Mouse (Mus musculus) forebrain, embryonic 15.5 days (tissue): ENCODE data around the gene Lyg2. TPM values are rescaled to one million over a fixed set of nuclear protein-coding genes. Genes with fewer than 3 reads are reported as not detected.

Experiments used
- ATAC-seq: fragments of 200-750 bp; cut with Nextera tagmentation; replicated peaks from 2 replicates; pipeline ENCODE4 v1.8.0; 2017; ENCODE audit warnings: mild to moderate bottlenecking, moderate TSS enrichment, moderate library complexity
- H3K27ac ChIP-seq: fragments of 300-500 bp; sonication (generic); replicated peaks from 2 replicates; pipeline ENCODE4 v1.5.1; 2015; ENCODE audit warnings: mild to moderate bottlenecking, inconsistent platforms
- H3K27me3 ChIP-seq: fragments of 300-500 bp; sonication (generic); 2 replicates; pipeline ENCODE4 v1.6.1; 2015; ENCODE audit warnings: inconsistent platforms
- H3K36me3 ChIP-seq: fragments of 300-500 bp; sonication (generic); 2 replicates; pipeline ENCODE4 v1.6.1; 2015; ENCODE audit warnings: mild to moderate bottlenecking, inconsistent platforms
- H3K4me1 ChIP-seq: fragments of 300-500 bp; sonication (generic); 2 replicates; pipeline ENCODE4 v1.6.1; 2015; ENCODE audit warnings: inconsistent platforms
- H3K4me2 ChIP-seq: fragments of 300-500 bp; sonication (generic); replicated peaks from 2 replicates; pipeline ENCODE4 v1.6.1; 2015; ENCODE audit warnings: mild to moderate bottlenecking, inconsistent platforms
- H3K4me3 ChIP-seq: fragments of 300-500 bp; sonication (generic); 2 replicates; pipeline ENCODE4 v1.5.1; 2015; ENCODE audit warnings: mild to moderate bottlenecking, inconsistent platforms
- H3K9ac ChIP-seq: fragments of 300-500 bp; sonication (generic); replicated peaks from 2 replicates; pipeline ENCODE4 v1.6.1; 2015; ENCODE audit warnings: mild to moderate bottlenecking, inconsistent platforms
- H3K9me3 ChIP-seq: fragments of 300-500 bp; sonication (generic); 2 replicates; pipeline ENCODE4 v1.6.1; 2016; ENCODE audit warnings: inconsistent platforms
- WGBS: fragments of 180-500 bp; shearing (Covaris S2); methylation state at CpG from one replicate; pipeline ENCODE4 v1.1.7; 2015; ENCODE audit warnings: mixed read lengths; 5-methylcytosine and 5-hydroxymethylcytosine counted together
- polyA plus RNA-seq: library from polyadenylated mRNA; unstranded; fragments of >200 nt; fragmentation: Nextera tagmentation; extraction: Ambion mirVana; gene quantifications from 2 replicates; pipeline ENCODE4 v1.2.1, GENCODE M21; 2015

The Lyg2 gene
- polyA plus RNA-seq, 1 experiment from 2014 or later: not detected

DNA sequence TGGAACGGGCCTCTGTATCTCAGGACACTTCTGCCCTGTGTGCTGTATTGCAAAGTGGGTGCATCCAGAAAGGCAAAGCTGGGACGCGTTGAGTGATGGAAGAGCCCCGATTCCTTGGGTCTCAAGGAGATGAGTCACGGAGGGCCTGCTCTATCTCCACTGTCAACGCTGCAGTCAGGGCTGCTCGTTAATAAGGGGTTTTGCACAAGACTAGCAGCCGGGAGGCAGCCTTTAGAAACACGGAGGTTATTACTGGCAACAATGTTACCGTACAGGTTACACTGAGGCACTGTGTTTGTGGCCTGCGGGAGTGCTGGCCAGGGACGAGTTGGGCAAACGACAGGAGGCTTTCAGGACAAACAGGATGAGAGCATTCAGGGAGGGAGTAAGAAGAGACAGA lies 1.4 kb upstream of the Lyg2 start:
- Histone ChIP-seq H3K9me3 (no peaks in the 10 kb centered on the region), H3K4me1 (no peaks in the 10 kb centered on the region), H3K4me2 (no peak overlapping the region), H3K9ac (no peak overlapping the region), H3K27ac (no peak overlapping the region), H3K27me3 (no peaks in the 10 kb centered on the region), H3K36me3 (no peaks in the 10 kb centered on the region), H3K4me3 (no peak overlapping the region)
- no peak for ATAC-seq
- 62% methylated on average over 13 of the region's 13 CpGs for WGBS

DNA sequence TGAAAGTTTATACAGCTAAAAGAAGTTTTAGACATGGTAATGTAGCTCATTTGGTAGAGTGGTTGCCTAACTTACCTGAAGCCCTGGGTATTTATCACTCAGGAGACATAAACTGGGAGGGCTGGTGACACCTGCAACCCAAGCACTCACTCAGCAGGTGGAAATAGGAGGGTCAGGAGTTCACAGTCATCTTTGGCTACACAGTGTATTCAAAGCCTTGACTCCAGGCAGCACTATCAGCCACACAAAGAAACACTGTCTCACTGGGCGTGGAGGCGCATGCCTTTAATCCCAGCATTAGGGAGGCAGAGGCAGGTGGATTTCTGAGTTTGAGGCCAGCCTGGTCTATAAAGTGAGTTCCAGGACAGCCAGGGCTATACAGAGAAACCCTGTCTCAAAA lies 3.5 kb downstream of the Lyg2 start:
- Histone ChIP-seq H3K4me2 (no peak overlapping the region), H3K9me3 (no peaks in the 10 kb centered on the region), H3K36me3 (no peaks in the 10 kb centered on the region), H3K4me1 (no peaks in the 10 kb centered on the region), H3K27me3 (no peaks in the 10 kb centered on the region), H3K9ac (no peak overlapping the region), H3K27ac (no peak overlapping the region), H3K4me3 (no peak overlapping the region)
- WGBS: 85% methylated on average over 2 of the region's 2 CpGs
- no peak for ATAC-seq

DNA sequence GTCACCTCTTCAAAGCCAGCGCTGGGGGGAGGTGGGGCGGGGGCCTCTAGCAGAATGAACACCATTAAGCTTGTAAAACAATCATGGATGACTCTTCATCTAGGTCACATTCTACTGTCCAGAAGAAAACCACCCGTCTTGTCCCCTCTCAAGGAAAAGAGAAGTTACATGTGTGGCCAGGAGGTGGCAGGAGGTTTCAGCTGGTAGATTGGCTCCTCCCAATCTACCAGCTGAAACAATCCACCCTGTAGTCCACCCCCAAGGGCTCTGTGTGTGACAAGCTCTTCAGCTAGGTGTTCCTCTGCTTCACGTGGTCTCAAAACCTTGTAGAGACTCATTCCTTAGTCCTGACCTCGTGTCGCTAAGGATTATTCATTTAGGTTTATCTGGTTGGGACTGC lies 13.1 kb downstream of the Lyg2 start:
- no peak for ATAC-seq
- H3K27me3 ChIP-seq: no peaks in the 10 kb centered on the region
- H3K36me3 ChIP-seq: peaks cover 20% of the 10 kb centered on the region
- no peaks in the 10 kb centered on the region for H3K9me3 ChIP-seq
- H3K9ac ChIP-seq: no peak overlapping the region
- no peaks in the 10 kb centered on the region for H3K4me1 ChIP-seq
- no peak overlapping the region for H3K4me3 ChIP-seq
- H3K27ac ChIP-seq: no peak overlapping the region
- no peak overlapping the region for H3K4me2 ChIP-seq
- 43% methylated on average over 6 of the region's 6 CpGs for WGBS

DNA sequence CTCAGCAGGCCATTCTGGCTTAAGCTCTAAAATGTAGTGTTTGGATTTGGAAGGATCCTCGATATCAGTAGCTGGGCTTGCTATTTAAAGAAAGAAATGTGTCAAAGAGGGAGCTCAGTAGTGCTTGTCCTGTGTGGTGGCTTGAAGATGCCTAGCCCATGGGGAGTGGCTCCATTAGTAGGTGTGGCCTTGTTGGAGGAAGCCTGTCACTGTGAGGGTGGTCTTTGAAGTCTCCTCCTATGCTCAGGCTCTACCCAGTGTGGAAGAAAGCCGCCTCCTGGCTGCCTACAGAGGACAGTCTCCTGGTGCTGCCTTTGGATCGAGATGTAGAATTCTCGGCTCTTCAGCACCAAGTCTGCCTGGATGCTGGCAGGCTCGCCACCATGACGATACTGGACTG lies 16.0 kb downstream of the Lyg2 start:
- no peaks in the 10 kb centered on the region for H3K9me3 ChIP-seq
- no peaks in the 10 kb centered on the region for H3K27me3 ChIP-seq
- 58% methylated on average over 6 of the region's 6 CpGs for WGBS
- H3K9ac ChIP-seq: no peak overlapping the region
- no peak for ATAC-seq
- H3K27ac ChIP-seq: no peak overlapping the region
- no peak overlapping the region for H3K4me2 ChIP-seq
- H3K4me3 ChIP-seq: no peak overlapping the region
- H3K4me1 ChIP-seq: no peaks in the 10 kb centered on the region
- peaks cover 41% of the 10 kb centered on the region for H3K36me3 ChIP-seq

DNA sequence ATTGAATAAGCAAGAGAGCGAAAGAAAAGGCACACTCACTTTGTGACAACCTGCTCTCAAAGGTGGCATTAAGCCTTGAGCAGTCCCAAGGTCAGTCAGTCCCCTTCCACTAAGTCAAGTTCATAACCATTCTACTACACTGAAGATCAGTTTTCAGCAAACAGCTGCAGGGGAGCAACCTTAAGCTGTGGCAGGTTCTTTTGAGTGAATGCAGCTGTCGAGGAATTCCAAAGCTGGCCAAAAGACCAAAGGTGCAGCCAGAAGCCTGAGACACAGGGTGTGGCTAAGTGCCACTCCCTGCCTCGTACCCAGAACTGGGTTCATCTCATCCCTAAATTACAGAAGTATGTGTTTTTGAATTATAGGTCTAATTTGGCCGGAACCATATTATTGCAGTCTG lies 16.5 kb downstream of the Lyg2 start:
- no peak for ATAC-seq
- Histone ChIP-seq H3K9ac (no peak overlapping the region), H3K4me2 (no peak overlapping the region), H3K36me3 (peaks cover 44% of the 10 kb centered on the region), H3K27me3 (no peaks in the 10 kb centered on the region), H3K27ac (no peak overlapping the region), H3K9me3 (no peaks in the 10 kb centered on the region), H3K4me1 (no peaks in the 10 kb centered on the region), H3K4me3 (no peak overlapping the region)
- 88% methylated on average over 4 of the region's 4 CpGs for WGBS

DNA sequence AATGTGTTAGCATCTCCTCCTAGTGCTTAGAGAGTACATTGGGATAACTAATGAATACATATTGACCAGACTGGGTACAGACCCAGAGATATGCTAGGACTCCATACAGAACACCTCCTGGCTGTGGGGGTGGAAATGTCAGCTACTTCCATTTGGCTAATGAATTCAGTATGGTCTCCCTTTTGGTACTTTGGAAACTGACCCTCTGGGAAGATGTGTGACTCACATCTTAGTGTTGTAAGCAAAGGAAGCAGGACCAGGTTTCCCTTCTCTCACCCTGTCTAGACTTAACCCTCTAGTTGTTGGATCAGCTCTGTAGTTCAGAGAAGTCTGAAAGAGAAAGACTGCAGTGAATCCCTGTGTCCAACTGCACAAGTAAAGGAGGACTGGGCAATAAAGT lies 21.7 kb downstream of the Lyg2 start:
- no peak overlapping the region for H3K4me2 ChIP-seq
- H3K9ac ChIP-seq: no peak overlapping the region
- H3K27ac ChIP-seq: no peak overlapping the region
- ATAC-seq: no peak
- H3K36me3 ChIP-seq: peaks cover 41% of the 10 kb centered on the region
- peaks cover 15% of the 10 kb centered on the region for H3K4me1 ChIP-seq
- H3K4me3 ChIP-seq: no peak overlapping the region
- H3K9me3 ChIP-seq: no peaks in the 10 kb centered on the region
- no peaks in the 10 kb centered on the region for H3K27me3 ChIP-seq

DNA sequence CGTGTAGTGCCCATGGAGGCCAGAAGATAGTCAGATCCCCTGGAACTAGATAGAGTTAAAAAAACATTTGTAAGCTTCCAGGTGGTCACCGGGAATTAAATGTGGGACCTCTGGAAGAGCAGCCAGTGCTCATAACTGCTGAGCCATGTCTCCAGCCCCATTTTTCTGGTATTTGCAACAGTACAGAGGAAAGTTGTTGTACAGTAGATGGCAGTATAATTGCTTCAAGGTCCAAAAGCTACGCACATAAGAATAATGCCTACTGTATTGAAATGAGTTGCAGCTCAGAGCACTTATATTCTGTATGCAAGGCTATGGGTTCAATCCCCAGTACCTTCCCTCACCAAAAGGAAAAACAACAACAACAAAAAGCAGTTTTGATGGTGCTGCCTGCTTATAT lies 24.9 kb downstream of the Lyg2 start:
- 62% methylated on average over 3 of the region's 3 CpGs for WGBS
- no peak overlapping the region; the same call in 1 of the 2 replicates for H3K9ac ChIP-seq
- peak overlapping the region; percentile 75 for H3K4me2 ChIP-seq
- H3K9me3 ChIP-seq: no peaks in the 10 kb centered on the region
- peaks cover 22% of the 10 kb centered on the region for H3K4me1 ChIP-seq
- peaks cover 14% of the 10 kb centered on the region; the same call in 1 of the 2 replicates for H3K36me3 ChIP-seq
- H3K27me3 ChIP-seq: no peaks in the 10 kb centered on the region
- ATAC-seq: no peak
- H3K4me3 ChIP-seq: peak overlapping the region; percentile 76
- no peak overlapping the region for H3K27ac ChIP-seq

DNA sequence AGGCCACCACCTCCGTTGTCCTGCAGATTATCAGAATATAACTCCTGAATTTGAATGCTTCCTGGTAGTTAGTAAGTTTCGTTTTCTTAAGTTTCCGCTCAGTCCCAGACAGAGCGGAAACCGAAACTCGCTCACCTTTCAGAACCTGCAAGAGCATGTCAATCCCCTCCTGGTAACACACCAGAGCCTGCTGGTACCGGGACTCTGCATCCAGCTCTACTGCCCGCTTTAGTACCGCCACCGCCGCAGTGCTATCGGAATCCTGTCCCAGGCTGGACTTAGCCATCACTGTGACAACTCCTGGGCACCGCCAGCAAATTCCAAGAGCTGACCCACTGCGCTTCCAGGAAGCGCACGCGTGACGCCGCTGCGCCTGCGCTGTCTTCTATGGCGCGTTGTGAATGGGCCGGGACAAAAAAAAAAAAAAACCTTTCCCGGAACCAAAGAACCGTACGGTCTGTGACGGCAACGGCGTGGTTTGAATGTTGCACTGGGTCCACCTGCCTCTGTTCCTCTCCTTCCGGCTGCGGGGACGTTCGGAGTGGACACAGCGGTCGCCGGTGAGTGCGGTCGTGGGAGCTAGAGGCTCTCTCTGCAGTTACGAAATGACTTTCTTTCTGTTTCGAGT lies 26.2 kb downstream of the Lyg2 start, which contains the start of the genes Mitd1 and Mrpl30:
TSS of gene Mitd1 (minus strand) at position 387 of the 628 bp plus-strand sequence.
TSS of gene Mrpl30 (plus strand) at position 453 of the 628 bp plus-strand sequence.
- H3K4me2 ChIP-seq: peak within 1 kb of the TSS; percentile 75
- ATAC-seq: peak; percentile 92
- peak within 1 kb of the TSS; percentile 76 for H3K4me3 ChIP-seq
- peak within 1 kb of the TSS; percentile 71 for H3K9ac ChIP-seq
- no peaks in the 10 kb centered on the region for H3K27me3 ChIP-seq
- H3K36me3 ChIP-seq: peaks cover 9% of the 10 kb centered on the region; the same call in 1 of the 2 replicates
- WGBS: under 1% methylated on average over 41 of the region's 41 CpGs
- H3K27ac ChIP-seq: peak within 1 kb of the TSS; percentile 67
- H3K4me1 ChIP-seq: peaks cover 22% of the 10 kb centered on the region
- H3K9me3 ChIP-seq: no peaks in the 10 kb centered on the region

DNA sequence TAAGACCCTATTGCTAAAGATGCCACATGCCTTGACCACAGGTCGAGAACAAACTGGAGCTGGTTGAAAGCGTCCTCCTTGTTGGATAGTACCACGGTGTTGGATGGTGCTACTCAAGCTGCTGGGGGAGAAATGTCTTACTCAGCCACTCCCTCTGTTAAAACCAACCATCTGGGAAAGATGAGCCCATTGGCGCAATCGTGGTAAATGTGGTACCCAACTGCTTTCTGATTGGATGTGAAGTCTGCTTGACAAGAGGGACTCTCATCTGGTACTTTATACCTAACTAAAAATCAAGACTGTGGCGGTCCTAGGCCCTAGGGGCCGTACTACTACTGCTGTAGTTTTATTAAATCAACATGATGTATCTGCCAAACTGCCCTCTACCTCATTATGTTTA lies 27.1 kb downstream of the Lyg2 start:
- H3K4me3 ChIP-seq: peak overlapping the region; percentile 76
- H3K4me2 ChIP-seq: peak overlapping the region; percentile 75
- 82% methylated on average over 7 of the region's 7 CpGs for WGBS
- peak overlapping the region; percentile 71; the same call in 1 of the 2 replicates for H3K9ac ChIP-seq
- H3K9me3 ChIP-seq: no peaks in the 10 kb centered on the region
- no peak overlapping the region for H3K27ac ChIP-seq
- peaks cover 4% of the 10 kb centered on the region; the same call in 1 of the 2 replicates for H3K36me3 ChIP-seq
- H3K4me1 ChIP-seq: peaks cover 22% of the 10 kb centered on the region
- ATAC-seq: no peak
- no peaks in the 10 kb centered on the region for H3K27me3 ChIP-seq

DNA sequence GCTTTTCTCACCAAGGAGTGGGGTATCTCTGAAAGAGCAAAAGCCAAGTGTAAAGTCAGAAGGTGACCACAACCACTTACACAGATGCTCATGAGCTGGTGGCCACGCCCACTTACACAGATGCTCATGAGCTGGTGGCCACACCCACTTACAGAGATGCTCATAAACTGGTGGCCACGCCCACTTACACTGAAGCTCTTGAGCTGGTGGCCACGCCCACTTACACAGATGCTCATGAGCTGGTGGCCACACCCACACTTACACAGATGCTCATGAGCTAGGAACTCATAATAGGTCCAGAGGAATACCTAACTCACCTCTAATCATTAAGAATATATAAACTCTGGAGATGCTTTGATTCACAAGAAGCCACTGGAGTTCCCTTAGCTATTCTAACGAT lies 31.8 kb downstream of the Lyg2 start:
- 89% methylated on average over 4 of the region's 4 CpGs for WGBS
- no peak overlapping the region for H3K9ac ChIP-seq
- no peaks in the 10 kb centered on the region for H3K27me3 ChIP-seq
- H3K4me2 ChIP-seq: no peak overlapping the region
- H3K4me1 ChIP-seq: peaks cover 5% of the 10 kb centered on the region
- ATAC-seq: no peak
- no peak overlapping the region for H3K27ac ChIP-seq
- H3K9me3 ChIP-seq: no peaks in the 10 kb centered on the region
- peaks cover 28% of the 10 kb centered on the region for H3K36me3 ChIP-seq
- no peak overlapping the region for H3K4me3 ChIP-seq

DNA sequence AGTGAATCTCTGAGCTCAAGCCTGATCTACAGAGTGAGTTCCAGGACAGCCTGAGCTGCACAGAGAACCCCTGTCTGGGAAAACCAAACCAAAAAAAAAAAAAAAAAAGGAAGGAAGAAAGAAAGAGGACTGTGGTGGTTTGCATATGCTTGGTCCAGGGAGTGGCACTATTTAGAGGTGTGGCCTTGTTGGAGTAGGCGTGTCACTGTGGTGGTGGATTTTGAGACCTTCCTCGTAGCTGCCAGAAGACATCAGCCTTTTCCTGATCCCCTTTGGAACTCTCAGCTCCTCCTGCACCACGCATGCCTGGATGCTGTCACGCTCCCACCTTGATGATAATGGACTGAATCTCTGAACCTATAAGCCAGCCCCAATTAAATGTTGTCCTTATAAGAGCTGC lies 32.9 kb downstream of the Lyg2 start:
- Histone ChIP-seq H3K36me3 (peaks cover 36% of the 10 kb centered on the region), H3K27ac (no peak overlapping the region), H3K4me3 (no peak overlapping the region), H3K27me3 (no peaks in the 10 kb centered on the region), H3K4me1 (no peaks in the 10 kb centered on the region), H3K9ac (no peak overlapping the region), H3K9me3 (no peaks in the 10 kb centered on the region), H3K4me2 (no peak overlapping the region)
- WGBS: 92% methylated on average over 4 of the region's 4 CpGs
- ATAC-seq: no peak

DNA sequence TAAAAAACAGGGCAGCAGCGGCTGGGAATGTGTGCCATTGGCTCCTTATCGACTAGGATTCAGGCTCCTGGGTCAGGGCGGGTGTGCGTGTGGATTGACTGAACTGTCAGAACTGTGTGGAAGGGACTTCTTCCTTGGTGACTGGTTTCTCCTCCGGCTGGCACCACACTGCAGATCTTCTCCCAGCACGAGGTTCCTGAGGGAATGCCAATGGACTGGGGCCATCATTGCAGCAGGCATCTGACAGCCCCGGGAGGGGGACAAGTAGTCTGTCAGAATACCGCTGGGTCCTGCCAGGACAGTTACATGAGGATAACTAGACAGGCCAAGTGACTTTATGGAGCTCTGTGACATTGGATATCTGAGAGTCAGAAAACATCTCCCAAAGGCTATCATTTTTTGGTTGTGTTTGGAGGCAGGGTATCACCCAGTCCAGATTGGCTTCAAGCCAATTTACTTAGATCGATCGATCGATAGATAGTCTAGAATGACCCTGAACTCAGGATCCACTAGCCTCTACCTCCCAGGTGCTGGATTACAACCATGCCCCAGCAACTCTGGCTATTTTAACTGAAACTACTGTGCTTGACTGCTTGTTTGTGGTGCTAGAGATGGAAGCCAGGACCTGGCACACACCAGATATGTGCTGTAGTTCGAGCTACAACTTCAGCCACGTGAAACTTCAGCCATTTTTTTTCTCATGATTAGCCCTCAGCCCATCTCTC lies 38.4 kb downstream of the Lyg2 start:
- H3K27ac ChIP-seq: no peak overlapping the region
- H3K4me3 ChIP-seq: no peak overlapping the region
- no peaks in the 10 kb centered on the region for H3K9me3 ChIP-seq
- ATAC-seq: no peak
- no peak overlapping the region for H3K4me2 ChIP-seq
- no peak overlapping the region for H3K9ac ChIP-seq
- peaks cover 3% of the 10 kb centered on the region for H3K4me1 ChIP-seq
- peaks cover 45% of the 10 kb centered on the region for H3K36me3 ChIP-seq
- WGBS: 96% methylated on average over 13 of the region's 13 CpGs
- no peaks in the 10 kb centered on the region for H3K27me3 ChIP-seq
